Mouse (Mus musculus): ENCODE data around the gene Acot5. TPM values are rescaled to one million over a fixed set of nuclear protein-coding genes. Genes with fewer than 3 reads are reported as not detected.
"Not testable (repeated sequence)": the region's sequence is repeated elsewhere in the genome, so short reads cannot be mapped to it uniquely, and the experiment has no call there.

Gene Acot5
- total RNA-seq, 2 experiments from 2014 or later = not detected

GRCm38 (mm10) chr12:84060946-84061345, 8.2 kb upstream of the Acot5 start:
- ATAC-seq (ENCODE audit: poor library complexity, severe bottlenecking) = peak; percentile 51; the same call in 1 of the 2 replicates

- no peak for ATAC-seq (ENCODE audit: poor library complexity, severe bottlenecking)
These were observed 6.8 kb upstream of the Acot5 start for GRCm38 (mm10) chr12:84062336-84062735.

GRCm38 (mm10) chr12:84063228-84063627, 5.9 kb upstream of the Acot5 start:
- ATAC-seq (ENCODE audit: poor library complexity, severe bottlenecking) = no peak

- ATAC-seq (ENCODE audit: poor library complexity, severe bottlenecking) = no peak
These were observed 5.3 kb upstream of the Acot5 start for GRCm38 (mm10) chr12:84063833-84064232.

GRCm38 (mm10) chr12:84064621-84065020, 4.5 kb upstream of the Acot5 start:
- ATAC-seq (ENCODE audit: poor library complexity, severe bottlenecking) = no peak

GRCm38 (mm10) chr12:84067752-84068151, 1.4 kb upstream of the Acot5 start:
- no peak for ATAC-seq (ENCODE audit: poor library complexity, severe bottlenecking)

GRCm38 (mm10) chr12:84068296-84068695, 829 bp upstream of the Acot5 start:
- ATAC-seq (ENCODE audit: poor library complexity, severe bottlenecking) = no peak

GRCm38 (mm10) chr12:84069582-84069981, 457 bp downstream of the Acot5 start:
- ATAC-seq (ENCODE audit: poor library complexity, severe bottlenecking) = not testable (repeated sequence)

GRCm38 (mm10) chr12:84071696-84072095, 2.6 kb downstream of the Acot5 start:
- no peak for ATAC-seq (ENCODE audit: poor library complexity, severe bottlenecking)

- no peak for ATAC-seq (ENCODE audit: poor library complexity, severe bottlenecking)
These were observed 8.4 kb downstream of the Acot5 start for GRCm38 (mm10) chr12:84077371-84077990.

- ATAC-seq (ENCODE audit: poor library complexity, severe bottlenecking) = no peak
These were observed 14.7 kb downstream of the Acot5 start for GRCm38 (mm10) chr12:84083842-84084241.

GRCm38 (mm10) chr12:84084581-84084980, 15.5 kb downstream of the Acot5 start:
- no peak for ATAC-seq (ENCODE audit: poor library complexity, severe bottlenecking)

GRCm38 (mm10) chr12:84094666-84095065, 25.5 kb downstream of the Acot5 start:
- ATAC-seq (ENCODE audit: poor library complexity, severe bottlenecking) = not testable (repeated sequence)

GRCm38 (mm10) chr12:84099605-84100004, 30.5 kb downstream of the Acot5 start:
- no peak for ATAC-seq (ENCODE audit: poor library complexity, severe bottlenecking)

GRCm38 (mm10) chr12:84100071-84100470, 30.9 kb downstream of the Acot5 start:
- no peak for ATAC-seq (ENCODE audit: poor library complexity, severe bottlenecking)

- peak; percentile 72 for ATAC-seq (ENCODE audit: poor library complexity, severe bottlenecking)
These were observed 31.7 kb downstream of the Acot5 start, which contains the start of gene Acot6 for GRCm38 (mm10) chr12:84100604-84101492. Gene Acot6, plus strand, starts transcription at chr12:84100654.

GRCm38 (mm10) chr12:84101493-84101845, 32.3 kb downstream of the Acot5 start:
- no peak for ATAC-seq (ENCODE audit: poor library complexity, severe bottlenecking)

GRCm38 (mm10) chr12:84107012-84107411, 37.9 kb downstream of the Acot5 start:
- no peak for ATAC-seq (ENCODE audit: poor library complexity, severe bottlenecking)

GRCm38 (mm10) chr12:84107692-84108091, 38.6 kb downstream of the Acot5 start:
- ATAC-seq (ENCODE audit: poor library complexity, severe bottlenecking) = no peak; the same call in 1 of the 2 replicates

- no peak for ATAC-seq (ENCODE audit: poor library complexity, severe bottlenecking)
These were observed 40.8 kb downstream of the Acot5 start for GRCm38 (mm10) chr12:84109924-84110323.

GRCm38 (mm10) chr12:84110814-84111213, 41.7 kb downstream of the Acot5 start:
- peak; percentile 49; the same call in 1 of the 2 replicates for ATAC-seq (ENCODE audit: poor library complexity, severe bottlenecking)

- ATAC-seq (ENCODE audit: poor library complexity, severe bottlenecking) = no peak
These were observed 44.6 kb downstream of the Acot5 start for GRCm38 (mm10) chr12:84113676-84114075.

All from megakaryocyte, adult 5-6 weeks (primary cell).